Comparison of ENCODE assay signal across 36 mouse cellular contexts in the genomic region with DNA sequence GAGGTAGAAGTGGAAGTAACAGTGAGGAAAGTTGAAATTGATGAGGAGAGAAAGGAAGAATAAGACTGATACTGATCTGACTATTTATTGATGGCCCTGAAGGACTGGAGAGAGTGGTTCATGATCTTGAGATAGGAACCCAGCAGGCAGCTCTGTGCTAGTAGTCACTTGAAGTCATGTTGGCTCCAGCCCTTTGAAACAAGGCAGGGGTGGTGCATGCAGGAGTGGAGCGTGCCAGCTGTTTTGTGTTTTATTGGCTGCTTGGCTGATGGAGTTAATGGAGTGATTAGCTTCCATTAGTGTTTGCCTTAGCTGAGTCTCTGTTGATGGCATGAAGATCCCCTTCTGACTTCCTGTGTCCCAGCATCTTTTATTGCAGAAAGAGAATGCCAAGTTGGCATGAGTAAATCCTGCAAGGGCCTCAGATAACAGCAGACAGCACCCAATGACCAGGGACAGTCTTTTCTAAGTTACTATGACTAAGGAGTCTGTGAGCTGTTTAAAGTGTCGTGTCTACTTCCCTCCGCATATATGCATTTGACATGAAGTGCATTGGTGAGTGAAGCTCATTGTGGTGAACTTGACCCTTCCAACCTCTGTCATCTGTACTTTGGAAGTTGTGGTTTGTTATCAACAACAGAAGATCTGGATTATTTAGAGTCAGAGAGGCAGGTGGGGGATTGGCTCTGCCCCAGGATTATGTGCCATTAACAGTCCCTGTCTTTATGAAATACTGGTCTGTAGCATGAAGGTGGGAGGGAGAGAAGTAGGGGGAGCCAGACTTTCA. TPM values are rescaled to one million over a fixed set of nuclear protein-coding genes. Genes with fewer than 3 reads are reported as not detected.
DNase-seq lines count a peak whose midpoint lies in the region; ATAC-seq lines count a peak whose summit lies in the region.
"Had no signal": no experiment of that assay in that cellular context is flagged by ENCODE, and none has a peak within 500 bp of the region (broad histone marks: within the 10 kb centered on the region; RNA-seq: fewer than 3 reads in every experiment).

No protein-coding gene starts in this region.

- H3K9ac ChIP-seq in heart, embryonic 13.5 days: no peak overlapping the region
- H3K9ac ChIP-seq in limb, embryonic 11.5 days (ENCODE audit: low read length): peak overlapping the region; percentile 5; the same call in 1 of the 2 replicates
- H3K9ac ChIP-seq: heart, embryonic 15.5 days; hindbrain, embryonic 13.5 days; limb, embryonic 15.5 days; lung, embryonic 14.5 days; midbrain, embryonic 13.5 days had no signal

- intact Hi-C loops in left cerebral cortex, postnatal 25 days (cut with DNase I): no loop called here

- H3K36me3 ChIP-seq in heart, embryonic 13.5 days: peaks cover 12% of the 10 kb centered on the region; the same call in 1 of the 2 replicates
- H3K36me3 ChIP-seq in limb, embryonic 11.5 days (ENCODE audit: control insufficient read depth, insufficient read depth, low read length): peaks cover 4% of the 10 kb centered on the region; the same call in 1 of the 2 replicates
- 0 out of 2 replicates have a peak, but pooled peaks cover 2% of the 10 kb centered on the region for H3K36me3 ChIP-seq in limb, embryonic 10.5 days
- H3K36me3 ChIP-seq: heart, embryonic 15.5 days; hindbrain, embryonic 13.5 days; midbrain, embryonic 13.5 days had no signal

- DNase-seq in heart, postnatal 4 days: no peak
- DNase-seq in limb, embryonic 11.5 days (ENCODE audit: low spot score): no peak
- DNase-seq in limb, embryonic 10.5 days (ENCODE audit: low spot score): no peak
- peak; percentile 61 for DNase-seq in 416B (ENCODE audit: low read depth)
- peak; percentile 13 for DNase-seq in MN1 (ENCODE audit: low spot score)
- no peak for DNase-seq in left cerebral cortex, postnatal 25 days (ENCODE audit: low spot score in 2 of 2)
- no peak for DNase-seq in spleen, postnatal 36 days (ENCODE audit: low spot score in 2 of 2)
- DNase-seq: adrenal gland, adult 8-10 months; B cell, adult 2 months; cerebellum, adult 8-10 months; cerebellum, postnatal 25 days; gastrocnemius, postnatal 25 days; heart, postnatal 36 days; kidney, adult 18-20 months; kidney, postnatal 14 days; lung, embryonic 14.5 days; lung, postnatal 14 days had no signal

- no peak overlapping the region for H3K4me3 ChIP-seq in heart, embryonic 13.5 days
- H3K4me3 ChIP-seq in limb, embryonic 11.5 days (ENCODE audit: low read depth, low read length): no peak overlapping the region
- H3K4me3 ChIP-seq in limb, embryonic 10.5 days: no peak overlapping the region
- H3K4me3 ChIP-seq: heart, embryonic 15.5 days; hindbrain, embryonic 13.5 days; limb, embryonic 15.5 days; midbrain, embryonic 13.5 days had no signal

- H3K4me1 ChIP-seq in heart, embryonic 13.5 days: peaks cover 70% of the 10 kb centered on the region
- H3K4me1 ChIP-seq in limb, embryonic 11.5 days (ENCODE audit: control insufficient read depth, insufficient read depth, low read length): no peaks in the 10 kb centered on the region
- H3K4me1 ChIP-seq in limb, embryonic 10.5 days: peaks cover 3% of the 10 kb centered on the region; the same call in 1 of the 2 replicates
- H3K4me1 ChIP-seq: hindbrain, embryonic 13.5 days; midbrain, embryonic 13.5 days had no signal

- H3K27me3 ChIP-seq in heart, embryonic 13.5 days (replicated peaks): no peaks in the 10 kb centered on the region
- H3K27me3 ChIP-seq in limb, embryonic 11.5 days (ENCODE audit: control insufficient read depth, insufficient read depth, low read length): no peaks in the 10 kb centered on the region
- H3K27me3 ChIP-seq in limb, embryonic 10.5 days (ENCODE audit: low read depth, poor library complexity, severe bottlenecking): no peaks in the 10 kb centered on the region
- H3K27me3 ChIP-seq: CH12.LX; heart, embryonic 15.5 days; hindbrain, embryonic 13.5 days; limb, embryonic 15.5 days; midbrain, embryonic 13.5 days had no signal

- H3K27ac ChIP-seq in heart, embryonic 13.5 days (replicated peaks): 0 out of 2 replicates have a peak overlapping the region, but pooled peaks have one; percentile 3
- no peak overlapping the region for H3K27ac ChIP-seq in limb, embryonic 11.5 days (replicated peaks; ENCODE audit: low read depth, low read length)
- H3K27ac ChIP-seq in limb, embryonic 10.5 days: no peak overlapping the region
- H3K27ac ChIP-seq: heart, embryonic 15.5 days; hindbrain, embryonic 13.5 days; limb, embryonic 15.5 days; midbrain, embryonic 13.5 days had no signal

- 74% methylated on average over 3 of the region's 3 CpGs for WGBS in heart, embryonic 13.5 days
- WGBS in limb, embryonic 11.5 days: 76% methylated on average over 3 of the region's 3 CpGs
- 82% methylated on average over 3 of the region's 3 CpGs for WGBS in limb, embryonic 10.5 days

- H3K9me3 ChIP-seq in heart, embryonic 13.5 days: peaks cover 4% of the 10 kb centered on the region; the same call in 1 of the 2 replicates
- no peaks in the 10 kb centered on the region for H3K9me3 ChIP-seq in limb, embryonic 11.5 days (ENCODE audit: control insufficient read depth, low read length)
- H3K9me3 ChIP-seq in limb, embryonic 10.5 days (replicated peaks): no peaks in the 10 kb centered on the region
- H3K9me3 ChIP-seq: heart, embryonic 15.5 days; hindbrain, embryonic 13.5 days; limb, embryonic 15.5 days; midbrain, embryonic 13.5 days had no signal

- ATAC-seq in heart, embryonic 13.5 days (ENCODE audit: extremely low read depth, insufficient number of reproducible peaks, low FRiP score, low TSS enrichment): no peak
- no peak for ATAC-seq in limb, embryonic 11.5 days (ENCODE audit: insufficient number of reproducible peaks, low FRiP score, low TSS enrichment, low read depth)
- ATAC-seq: forebrain, embryonic 14.5 days; midbrain, embryonic 13.5 days had no signal

- H3K4me2 ChIP-seq in heart, embryonic 13.5 days: no peak overlapping the region
- no peak overlapping the region for H3K4me2 ChIP-seq in limb, embryonic 11.5 days (ENCODE audit: low read depth, severe bottlenecking)
- H3K4me2 ChIP-seq: heart, embryonic 15.5 days; hindbrain, embryonic 13.5 days; limb, embryonic 15.5 days; lung, embryonic 14.5 days; midbrain, embryonic 13.5 days had no signal

RNA-seq across cellular contexts. Expression of a gene that starts 17.9 kb away (rescaled TPM):
- 47.0 and 48.6 TPM in 2 replicates for polyA plus RNA-seq in heart, embryonic 13.5 days (2015; fragmentation: Nextera tagmentation; extraction: Ambion mirVana)
- 100 to 1,000 TPM in 1 of 2 experiments, 10 to 100 TPM in 1; 95.3 to 106 TPM for total RNA-seq in heart, postnatal 4 days (2021)
- 43.4 and 44.4 TPM in 2 replicates for polyA plus RNA-seq in limb, embryonic 11.5 days (2014; fragmentation: Nextera tagmentation; extraction: Ambion mirVana)
- 31.9 and 37.0 TPM in 2 replicates for polyA plus RNA-seq in limb, embryonic 10.5 days (2016; fragmentation: Nextera tagmentation; extraction: Ambion mirVana)
- total RNA-seq in left cerebral cortex, postnatal 25 days (2021): 10 to 100 TPM; 57.2 to 60.7 TPM

RNA-seq across cellular contexts. Expression of a gene that starts 48.0 kb away (rescaled TPM):
- 0.04 and 0.18 TPM in 2 replicates for polyA plus RNA-seq in heart, embryonic 13.5 days (2015; fragmentation: Nextera tagmentation; extraction: Ambion mirVana)
- total RNA-seq in heart, postnatal 4 days (2021): not detected
- polyA plus RNA-seq in limb, embryonic 11.5 days (2014; fragmentation: Nextera tagmentation; extraction: Ambion mirVana): 0.14 TPM in 1 of 2 replicates, not detected in the other
- 0.14 and 0.23 TPM in 2 replicates for polyA plus RNA-seq in limb, embryonic 10.5 days (2016; fragmentation: Nextera tagmentation; extraction: Ambion mirVana)
- total RNA-seq in left cerebral cortex, postnatal 25 days (2021): not detected
- total RNA-seq: adrenal gland, adult 8-10 months; adrenal gland, postnatal 4 days; CH12.LX; gastrocnemius, postnatal 25 days; heart, adult 8-10 months; heart, postnatal 36 days; layer of hippocampus, adult 18-20 months; layer of hippocampus, postnatal 10 days; left cerebral cortex, adult 18-20 months; left cerebral cortex, postnatal 36 days; megakaryocyte progenitor cell, adult 5-6 weeks had no signal
- polyA plus RNA-seq: embryonic facial prominence, embryonic 11.5 days; forebrain, embryonic 14.5 days; hindbrain, embryonic 13.5 days; thymus, postnatal 0 days had no signal

RNA-seq across cellular contexts. Expression of a gene that starts 56.3 kb away (rescaled TPM):
- not detected in 2 replicates for polyA plus RNA-seq in heart, embryonic 13.5 days (2015; fragmentation: Nextera tagmentation; extraction: Ambion mirVana)
- total RNA-seq in heart, postnatal 4 days (2021): under 1 TPM; 0.47 to 0.62 TPM
- not detected in 2 replicates for polyA plus RNA-seq in limb, embryonic 11.5 days (2014; fragmentation: Nextera tagmentation; extraction: Ambion mirVana)
- not detected in 2 replicates for polyA plus RNA-seq in limb, embryonic 10.5 days (2016; fragmentation: Nextera tagmentation; extraction: Ambion mirVana)
- total RNA-seq in left cerebral cortex, postnatal 25 days (2021): not detected
- total RNA-seq: adrenal gland, adult 8-10 months; adrenal gland, postnatal 4 days; CH12.LX; ES-E14; gastrocnemius, postnatal 25 days; layer of hippocampus, adult 18-20 months; layer of hippocampus, postnatal 10 days; left cerebral cortex, adult 18-20 months; left cerebral cortex, postnatal 36 days; megakaryocyte progenitor cell, adult 5-6 weeks had no signal
- polyA plus RNA-seq: embryonic facial prominence, embryonic 11.5 days; forebrain, embryonic 14.5 days; hindbrain, embryonic 13.5 days; limb, embryonic 15.5 days; lung, embryonic 14.5 days; midbrain, embryonic 13.5 days; neural tube, embryonic 14.5 days; stomach, embryonic 14.5 days; thymus, postnatal 0 days had no signal

Comparison
In these comparisons a context has a peak if more than half of its experiments do, and no peak if none do; other contexts are left out.
1. DNase-seq: peak in 416B (single experiment) and MN1 (single experiment); none in heart, postnatal 4 days (single experiment), limb, embryonic 11.5 days (single experiment), limb, embryonic 10.5 days (single experiment), left cerebral cortex, postnatal 25 days (0 of 2) and spleen, postnatal 36 days (0 of 2).